Mouse (Mus musculus) thymus, adult 2 months (tissue): ENCODE data around the gene Tspan31. TPM values are rescaled to one million over a fixed set of nuclear protein-coding genes. Genes with fewer than 3 reads are reported as not detected.

Experiments used
- DNase-seq: peaks from one replicate; pipeline ENCODE4 v3.0.0; 2021
- H3K27ac ChIP-seq: fragments of 200-500 bp; 2 replicates; pipeline ENCODE4 v1.5.1; 2012; ENCODE audit warnings: low read length, control low read depth; ENCODE audit not compliant: control insufficient read depth, insufficient read depth
- H3K27me3 ChIP-seq: fragments of 200-500 bp; 2 replicates; pipeline ENCODE4 v1.6.1; 2012; ENCODE audit warnings: mild to moderate bottlenecking, low read length, moderate library complexity, mixed read lengths; ENCODE audit not compliant: control insufficient read depth, insufficient read depth
- H3K36me3 ChIP-seq: fragments of 200-500 bp; 2 replicates; pipeline ENCODE4 v1.6.1; 2012; ENCODE audit warnings: mild to moderate bottlenecking, low read length, moderate library complexity; ENCODE audit not compliant: control insufficient read depth, insufficient read depth
- H3K4me1 ChIP-seq: fragments of 200-500 bp; replicated peaks from 2 replicates; pipeline ENCODE4 v1.6.1; 2012; ENCODE audit warnings: low read length; ENCODE audit not compliant: control insufficient read depth, insufficient read depth
- H3K4me3 ChIP-seq: fragments of 200-500 bp; 2 replicates; pipeline ENCODE4 v1.5.1; 2012; ENCODE audit warnings: mild to moderate bottlenecking, low read length, control low read depth, moderate library complexity; ENCODE audit not compliant: control insufficient read depth, insufficient read depth
- CTCF ChIP-seq: fragments of 200-500 bp; IDR thresholded peaks from 2 replicates; pipeline ENCODE4 v1.5.1; 2012; ENCODE audit warnings: mild to moderate bottlenecking, control low read depth, low read length, moderate library complexity, borderline replicate concordance; ENCODE audit not compliant: control insufficient read depth, poor library complexity, insufficient read depth; ENCODE audit errors: extremely low read depth
- POLR2A ChIP-seq: fragments of 200-500 bp; IDR thresholded peaks from 2 replicates; pipeline ENCODE4 v1.6.1; 2012; ENCODE audit warnings: mild to moderate bottlenecking, low read length, control low read depth, moderate library complexity; ENCODE audit not compliant: control insufficient read depth, poor library complexity, insufficient read depth; ENCODE audit errors: extremely low read depth
- WGBS: fragments of 180-500 bp; shearing (Covaris S2); methylation state at CpG from one replicate; pipeline ENCODE4 v1.1.7; 2018; 5-methylcytosine and 5-hydroxymethylcytosine counted together
- polyA plus RNA-seq: library from polyadenylated mRNA; depleted of rRNA; stranded (reverse); fragments of >200 nt; gene quantifications from 2 replicates; pipeline ENCODE4 v1.2.3, GENCODE M21; 2012

The Tspan31 gene
- polyA plus RNA-seq, 1 experiment, result 45.2 TPM

DNA sequence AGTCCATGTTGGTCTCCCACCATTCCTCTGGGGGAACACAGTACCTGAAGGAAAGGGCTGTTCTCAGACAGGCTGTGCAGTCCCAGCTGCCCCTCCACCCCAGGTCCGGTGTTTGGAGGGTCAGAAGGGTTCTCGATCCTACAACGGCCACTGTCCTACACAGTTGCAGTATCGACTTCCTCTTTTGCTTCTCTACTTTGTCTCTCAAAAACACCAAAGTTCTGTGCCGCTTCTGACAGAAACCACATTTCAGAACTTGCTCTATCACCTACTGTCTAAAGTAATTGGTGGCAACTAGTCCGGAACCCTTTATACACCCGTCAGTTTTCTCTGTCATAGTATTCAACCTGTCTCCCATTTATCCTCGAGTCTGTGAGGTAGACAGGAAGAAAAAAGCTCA is 14.7 kb downstream of the Tspan31 start:
- peaks cover 14% of the 10 kb centered on the region for H3K4me1 ChIP-seq
- H3K27me3 ChIP-seq, result peaks cover 2% of the 10 kb centered on the region
- no peak overlapping the region for H3K27ac ChIP-seq
- WGBS, result 14% methylated on average over 8 of the region's 8 CpGs
- TF ChIP-seq CTCF (no peak), POLR2A (no peak)
- no peak for DNase-seq
- no peaks in the 10 kb centered on the region for H3K36me3 ChIP-seq
- no peak overlapping the region for H3K4me3 ChIP-seq

DNA sequence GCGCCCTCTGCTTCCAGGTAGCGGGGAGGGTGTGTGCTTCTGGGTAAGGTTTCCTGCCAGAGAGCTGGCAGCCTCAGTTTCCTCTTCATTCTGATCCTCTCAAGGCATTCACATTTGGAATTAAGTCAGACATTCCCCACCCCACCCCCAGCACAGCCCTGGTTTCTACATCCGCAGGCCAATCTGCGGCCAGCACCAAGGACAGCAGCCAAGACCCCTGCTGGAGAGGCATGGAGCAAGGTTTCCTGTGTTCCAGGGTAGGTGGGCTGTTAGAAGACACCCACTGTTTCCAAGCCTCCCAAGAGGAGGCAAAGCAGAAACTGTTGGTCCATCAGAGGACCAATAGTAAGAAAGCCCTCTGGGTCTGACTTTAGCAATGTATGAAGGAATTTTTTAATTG is 15.4 kb downstream of the Tspan31 start:
- Histone ChIP-seq H3K36me3 (no peaks in the 10 kb centered on the region), H3K4me3 (no peak overlapping the region), H3K4me1 (peaks cover 19% of the 10 kb centered on the region), H3K27ac (no peak overlapping the region), H3K27me3 (peaks cover 6% of the 10 kb centered on the region)
- WGBS, result 95% methylated on average over 4 of the region's 4 CpGs
- DNase-seq, result no peak
- TF ChIP-seq POLR2A (no peak), CTCF (no peak)

GRCm38 (mm10) chr10:127050119-127050474 is 20.0 kb downstream of the Tspan31 start:
- H3K4me1 ChIP-seq, result peaks cover 24% of the 10 kb centered on the region
- H3K36me3 ChIP-seq, result no peaks in the 10 kb centered on the region
- 8% methylated on average over 10 of the region's 10 CpGs for WGBS
- no peak for DNase-seq
- TF ChIP-seq CTCF (no peak), POLR2A (no peak)
- H3K27ac ChIP-seq, result no peak overlapping the region
- H3K4me3 ChIP-seq, result no peak overlapping the region
- peaks cover 18% of the 10 kb centered on the region for H3K27me3 ChIP-seq

GRCm38 (mm10) chr10:127049395-127050118 is 20.5 kb downstream of the Tspan31 start:
- no peak overlapping the region for H3K4me3 ChIP-seq
- 7% methylated on average over 29 of the region's 29 CpGs for WGBS
- peak; percentile 25 for DNase-seq

GRCm38 (mm10) chr10:127048608-127049394 is 21.3 kb downstream of the Tspan31 start:
- H3K27me3 ChIP-seq, result peaks cover 18% of the 10 kb centered on the region
- H3K36me3 ChIP-seq, result no peaks in the 10 kb centered on the region
- DNase-seq, result no peak
- 10% methylated on average over 35 of the region's 35 CpGs for WGBS
- peak overlapping the region; percentile 10; the same call in 1 of the 2 replicates for H3K4me3 ChIP-seq
- H3K4me1 ChIP-seq, result peaks cover 24% of the 10 kb centered on the region
- TF ChIP-seq POLR2A (no peak), CTCF (no peak)
- no peak overlapping the region for H3K27ac ChIP-seq

More at GRCm38 (mm10) chr10:127049395-127050118, 20.5 kb downstream of the Tspan31 start:
- H3K4me1 ChIP-seq, result peaks cover 24% of the 10 kb centered on the region
- TF ChIP-seq POLR2A, result no peak
- 0 out of 2 replicates have a peak, but pooled peaks have one; percentile 26 for TF ChIP-seq CTCF
- H3K27me3 ChIP-seq, result peaks cover 18% of the 10 kb centered on the region
- no peaks in the 10 kb centered on the region for H3K36me3 ChIP-seq
- no peak overlapping the region for H3K27ac ChIP-seq

GRCm38 (mm10) chr10:127047954-127048353 is 22.1 kb downstream of the Tspan31 start, which contains the start of gene Cyp27b1:
Gene Cyp27b1 (plus strand): TSS chr10:127048250.
- H3K27ac ChIP-seq, result no peak within 1 kb of the TSS
- DNase-seq, result no peak
- no peaks in the 10 kb centered on the region for H3K36me3 ChIP-seq
- H3K27me3 ChIP-seq, result peaks cover 18% of the 10 kb centered on the region
- H3K4me1 ChIP-seq, result peaks cover 24% of the 10 kb centered on the region
- WGBS, result 65% methylated on average over 5 of the region's 5 CpGs
- H3K4me3 ChIP-seq, result peak within 1 kb of the TSS; percentile 10; the same call in 1 of the 2 replicates
- TF ChIP-seq POLR2A (no peak), CTCF (no peak)
